Mouse (Mus musculus): ENCODE measurements around the gene Vmn1r211. TPM values are rescaled to one million over a fixed set of nuclear protein-coding genes. Genes with fewer than 3 reads are reported as not detected.
"Not testable (repeated sequence)": the region's sequence is repeated elsewhere in the genome, so short reads cannot be mapped to it uniquely, and the experiment has no call there.

The Vmn1r211 gene
- polyA plus RNA-seq (2016; fragmentation: Nextera tagmentation; extraction: Ambion mirVana), result not detected in 2 replicates

- no peaks in the 10 kb centered on the region for H3K27me3 ChIP-seq
- ATAC-seq (ENCODE audit: insufficient number of reproducible peaks, insufficient read depth, low FRiP score, low TSS enrichment), result no peak
- no peaks in the 10 kb centered on the region for H3K9me3 ChIP-seq
- no peaks in the 10 kb centered on the region for H3K36me3 ChIP-seq
- no peak within 1 kb of the TSS for H3K9ac ChIP-seq
- H3K27ac ChIP-seq, result no peak within 1 kb of the TSS
- WGBS, result 85% methylated on average over 1 of the region's 1 CpGs
- no peaks in the 10 kb centered on the region for H3K4me1 ChIP-seq
- H3K4me3 ChIP-seq, result no peak within 1 kb of the TSS
- no peak within 1 kb of the TSS for H3K4me2 ChIP-seq (replicated peaks)
Measured at GRCm38 (mm10) chr13:22857461-22857860, at the start of gene Vmn1r211. Gene Vmn1r211 (minus strand): TSS chr13:22857561.

GRCm38 (mm10) chr13:22884105-22884504, 26.7 kb upstream of the Vmn1r211 start, which contains the start of gene Vmn1r212:
Gene Vmn1r212 (minus strand): TSS chr13:22884205.
- WGBS, result 84% methylated on average over 4 of the region's 4 CpGs
- H3K9me3 ChIP-seq, result no peaks in the 10 kb centered on the region
- no peak within 1 kb of the TSS for H3K9ac ChIP-seq
- no peak within 1 kb of the TSS for H3K4me3 ChIP-seq
- no peak for ATAC-seq (ENCODE audit: insufficient number of reproducible peaks, insufficient read depth, low FRiP score, low TSS enrichment)
- no peaks in the 10 kb centered on the region for H3K27me3 ChIP-seq
- H3K27ac ChIP-seq, result no peak within 1 kb of the TSS
- H3K36me3 ChIP-seq, result no peaks in the 10 kb centered on the region
- H3K4me1 ChIP-seq, result no peaks in the 10 kb centered on the region
- no peak within 1 kb of the TSS for H3K4me2 ChIP-seq (replicated peaks)

- ATAC-seq (ENCODE audit: insufficient number of reproducible peaks, insufficient read depth, low FRiP score, low TSS enrichment), result no peak
- H3K9ac ChIP-seq, result no peak overlapping the region
- no peak overlapping the region for H3K4me2 ChIP-seq (replicated peaks)
- H3K27me3 ChIP-seq, result no peaks in the 10 kb centered on the region
- WGBS, result 82% methylated on average over 1 of the region's 1 CpGs
- no peak overlapping the region for H3K4me3 ChIP-seq
- H3K9me3 ChIP-seq, result no peaks in the 10 kb centered on the region
- H3K27ac ChIP-seq, result no peak overlapping the region
- no peaks in the 10 kb centered on the region for H3K4me1 ChIP-seq
- H3K36me3 ChIP-seq, result no peaks in the 10 kb centered on the region
Measured at GRCm38 (mm10) chr13:22879257-22879656, 21.9 kb upstream of the Vmn1r211 start.

- Histone ChIP-seq H3K4me2 (replicated peaks) (no peak overlapping the region), H3K36me3 (no peaks in the 10 kb centered on the region), H3K4me1 (no peaks in the 10 kb centered on the region), H3K4me3 (no peak overlapping the region), H3K9ac (no peak overlapping the region), H3K9me3 (no peaks in the 10 kb centered on the region), H3K27ac (no peak overlapping the region), H3K27me3 (no peaks in the 10 kb centered on the region)
- ATAC-seq (ENCODE audit: insufficient number of reproducible peaks, insufficient read depth, low FRiP score, low TSS enrichment), result no peak
- WGBS, result 66% methylated on average over 4 of the region's 4 CpGs
Measured at GRCm38 (mm10) chr13:22854760-22855159, 2.6 kb downstream of the Vmn1r211 start.

GRCm38 (mm10) chr13:22846798-22847197, 10.6 kb downstream of the Vmn1r211 start:
- WGBS, result 82% methylated on average over 1 of the region's 1 CpGs
- H3K27me3 ChIP-seq, result no peaks in the 10 kb centered on the region
- H3K27ac ChIP-seq, result no peak overlapping the region
- no peak for ATAC-seq (ENCODE audit: insufficient number of reproducible peaks, insufficient read depth, low FRiP score, low TSS enrichment)
- H3K4me1 ChIP-seq, result no peaks in the 10 kb centered on the region
- H3K9me3 ChIP-seq, result no peaks in the 10 kb centered on the region
- H3K36me3 ChIP-seq, result no peaks in the 10 kb centered on the region
- no peak overlapping the region for H3K4me3 ChIP-seq
- no peak overlapping the region for H3K9ac ChIP-seq
- H3K4me2 ChIP-seq (replicated peaks), result no peak overlapping the region

GRCm38 (mm10) chr13:22844304-22844703, 13.1 kb downstream of the Vmn1r211 start:
- H3K4me1 ChIP-seq; H3K9ac ChIP-seq; H3K4me2 ChIP-seq (replicated peaks); ATAC-seq (ENCODE audit: insufficient number of reproducible peaks, insufficient read depth, low FRiP score, low TSS enrichment); H3K36me3 ChIP-seq; H3K4me3 ChIP-seq; H3K27ac ChIP-seq; H3K9me3 ChIP-seq; H3K27me3 ChIP-seq: not testable (repeated sequence)
- 54% methylated on average over 3 of the region's 3 CpGs for WGBS

- Histone ChIP-seq H3K27ac (no peak within 1 kb of the TSS), H3K9me3 (no peaks in the 10 kb centered on the region), H3K4me2 (replicated peaks) (no peak within 1 kb of the TSS), H3K36me3 (no peaks in the 10 kb centered on the region), H3K4me3 (no peak within 1 kb of the TSS), H3K27me3 (no peaks in the 10 kb centered on the region), H3K9ac (no peak within 1 kb of the TSS), H3K4me1 (no peaks in the 10 kb centered on the region)
- 47% methylated on average over 4 of the region's 4 CpGs for WGBS
- ATAC-seq (ENCODE audit: insufficient number of reproducible peaks, insufficient read depth, low FRiP score, low TSS enrichment), result no peak
Measured at GRCm38 (mm10) chr13:22831248-22831647, 26.1 kb downstream of the Vmn1r211 start, which contains the start of gene Vmn1r210. Gene Vmn1r210 (minus strand): TSS chr13:22831348.

- H3K36me3 ChIP-seq; H3K9me3 ChIP-seq; H3K4me3 ChIP-seq; H3K9ac ChIP-seq; H3K4me2 ChIP-seq (replicated peaks); ATAC-seq (ENCODE audit: insufficient number of reproducible peaks, insufficient read depth, low FRiP score, low TSS enrichment); H3K27me3 ChIP-seq; H3K4me1 ChIP-seq; H3K27ac ChIP-seq: not testable (repeated sequence)
- 29% methylated on average over 7 of the region's 7 CpGs for WGBS
Measured at GRCm38 (mm10) chr13:22829395-22829794, 28.0 kb downstream of the Vmn1r211 start.

GRCm38 (mm10) chr13:22821601-22822000, 35.8 kb downstream of the Vmn1r211 start:
- not testable (repeated sequence) for ATAC-seq (ENCODE audit: insufficient number of reproducible peaks, insufficient read depth, low FRiP score, low TSS enrichment)
- WGBS, result 89% methylated on average over 1 of the region's 1 CpGs

GRCm38 (mm10) chr13:22809582-22809981, 47.8 kb downstream of the Vmn1r211 start, which contains the start of gene Vmn1r209:
Gene Vmn1r209 (minus strand): TSS chr13:22809682.
- not testable (repeated sequence) for H3K4me3 ChIP-seq; H3K27me3 ChIP-seq; ATAC-seq (ENCODE audit: insufficient number of reproducible peaks, insufficient read depth, low FRiP score, low TSS enrichment); H3K4me2 ChIP-seq (replicated peaks); H3K27ac ChIP-seq; H3K9ac ChIP-seq; H3K36me3 ChIP-seq; H3K9me3 ChIP-seq; H3K4me1 ChIP-seq

More at GRCm38 (mm10) chr13:22821601-22822000, 35.8 kb downstream of the Vmn1r211 start:
- not testable (repeated sequence) for H3K4me2 ChIP-seq (replicated peaks); H3K9ac ChIP-seq; H3K27ac ChIP-seq; H3K36me3 ChIP-seq; H3K9me3 ChIP-seq; H3K27me3 ChIP-seq; H3K4me3 ChIP-seq; H3K4me1 ChIP-seq

Other genes starting within 250 kb of the Vmn1r211 start
- not detected in 2 replicates for gene Vmn1r206, start 233.3 kb downstream of the Vmn1r211 start, polyA plus RNA-seq (2016; fragmentation: Nextera tagmentation; extraction: Ambion mirVana)
- gene Vmn1r207-ps, start 127.9 kb downstream of the Vmn1r211 start, polyA plus RNA-seq (2016; fragmentation: Nextera tagmentation; extraction: Ambion mirVana), result not detected in 2 replicates
- not detected in 2 replicates for gene Vmn1r208, start 80.2 kb downstream of the Vmn1r211 start, polyA plus RNA-seq (2016; fragmentation: Nextera tagmentation; extraction: Ambion mirVana)
- not detected in 2 replicates for gene Vmn1r209, start 47.9 kb downstream of the Vmn1r211 start, polyA plus RNA-seq (2016; fragmentation: Nextera tagmentation; extraction: Ambion mirVana)
- not detected in 2 replicates for gene Vmn1r210, start 26.2 kb downstream of the Vmn1r211 start, polyA plus RNA-seq (2016; fragmentation: Nextera tagmentation; extraction: Ambion mirVana)
- not detected in 2 replicates for gene Vmn1r212, start 26.6 kb upstream of the Vmn1r211 start, polyA plus RNA-seq (2016; fragmentation: Nextera tagmentation; extraction: Ambion mirVana)
- not detected in 2 replicates for gene Vmn1r213, start 150.1 kb upstream of the Vmn1r211 start, polyA plus RNA-seq (2016; fragmentation: Nextera tagmentation; extraction: Ambion mirVana)
- gene Vmn1r214, start 172.9 kb upstream of the Vmn1r211 start, polyA plus RNA-seq (2016; fragmentation: Nextera tagmentation; extraction: Ambion mirVana), result not detected in 2 replicates
- not detected in 2 replicates for gene Vmn1r215, start 210.5 kb upstream of the Vmn1r211 start, polyA plus RNA-seq (2016; fragmentation: Nextera tagmentation; extraction: Ambion mirVana)

All from embryonic facial prominence, embryonic 12.5 days (tissue).